Mouse (Mus musculus): ENCODE measurements at regions not wholly inside any gene's neighbourhood (a gene's known extent, or its start where the extent isn't known, plus 50 kb on each side); places are given as distances from the start of the nearest gene placed in this dataset.

- no peak overlapping the region for H3K27ac ChIP-seq (ENCODE audit: insufficient read depth, low read depth)
- dilution Hi-C loops (cut with MboI; ENCODE audit: extremely low pct_ligation_motif_present, extremely low pct_unique_long_range_greater_than_20kb, low sequenced_read_pairs) (no loop called here), in situ Hi-C loops (cut with MboI; ENCODE audit: low pct_ligation_motif_present, low pct_unique_long_range_greater_than_20kb, low sequenced_read_pairs) (no loop called here)
- H3K9ac ChIP-seq (ENCODE audit: insufficient read depth, low read depth) = no peak overlapping the region
- H3K9me3 ChIP-seq (replicated peaks; ENCODE audit: low read length) = no peaks in the 10 kb centered on the region
- no peak overlapping the region for H3K4me3 ChIP-seq (replicated peaks in 1 of 3; ENCODE audit: low read depth in 2 of 3, low read length in 2 of 3, poor library complexity in 1 of 3)
- H3K27me3 ChIP-seq (replicated peaks) = no peaks in the 10 kb centered on the region
- no peaks in the 10 kb centered on the region for H3K79me2 ChIP-seq (replicated peaks; ENCODE audit: control insufficient read depth, extremely low read depth, insufficient read depth, poor library complexity, severe bottlenecking)
- no peaks in the 10 kb centered on the region for H3K36me3 ChIP-seq (replicated peaks in 1 of 2; ENCODE audit: control insufficient read depth in 1 of 2, insufficient read depth in 1 of 2, low read length in 1 of 2)
- H3K4me2 ChIP-seq (ENCODE audit: insufficient read depth, low read depth, poor library complexity, severe bottlenecking) = no peak overlapping the region
- TF ChIP-seq MAX (IDR thresholded peaks at IDR 0.05; ENCODE audit: low read length) (no peak), CTCF (conservative IDR thresholded peaks at IDR 0.05 in 1 of 2, IDR thresholded peaks at IDR 0.05 in 1 of 2; ENCODE audit: low read depth in 2 of 2, low read length in 2 of 2) (no peak)
- peaks cover 0 to 3% of the 10 kb centered on the region in 2 experiments; a peak in 1 of 4 replicates for H3K4me1 ChIP-seq (ENCODE audit: control insufficient read depth in 1 of 2, insufficient read depth in 2 of 2)
- no peak for DNase-seq (ENCODE audit: extremely low read depth)
Observed at GRCm38 (mm10) chr3:60167633-60168032, 86.0 kb downstream of the Sucnr1 start.

DNA sequence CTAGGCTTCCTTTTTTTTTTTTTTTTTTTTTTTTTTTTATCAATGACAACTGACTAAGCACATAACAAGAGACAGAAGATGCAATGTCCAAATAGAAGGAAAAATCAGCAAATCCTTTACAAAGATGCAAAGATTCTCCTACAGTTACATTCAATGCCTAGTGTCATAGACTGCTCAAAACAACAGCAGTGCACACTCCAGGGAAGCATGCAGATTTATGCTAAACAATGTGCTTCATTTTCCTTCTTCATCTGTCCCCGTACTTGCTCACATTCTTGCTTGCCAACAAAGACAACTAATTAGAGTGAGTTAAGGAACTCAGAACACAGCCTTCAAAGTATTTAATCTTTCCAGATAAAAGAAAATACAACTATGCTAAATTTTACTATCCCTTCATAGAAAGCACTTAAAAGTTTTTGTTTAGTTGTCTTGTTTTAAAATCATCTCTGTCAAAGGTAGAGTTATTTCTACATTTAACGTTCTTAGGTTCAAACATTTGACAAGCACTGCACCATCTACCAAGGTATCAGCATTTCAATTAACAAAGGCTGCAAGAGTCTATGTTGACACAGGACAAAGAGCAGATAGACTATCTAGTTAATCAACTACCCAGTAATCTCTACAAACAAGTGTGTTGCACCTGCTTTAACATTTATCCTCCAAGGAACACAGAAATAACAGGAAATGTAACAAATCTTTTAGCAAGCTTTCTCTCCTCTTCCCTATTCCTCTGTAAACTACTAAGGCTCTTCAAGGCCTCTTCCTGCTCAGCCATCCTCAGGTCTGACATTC, 86.7 kb downstream of the Sucnr1 start:
- H3K4me2 ChIP-seq (ENCODE audit: insufficient read depth, low read depth, poor library complexity, severe bottlenecking) = no peak overlapping the region
- no peaks in the 10 kb centered on the region for H3K79me2 ChIP-seq (replicated peaks; ENCODE audit: control insufficient read depth, extremely low read depth, insufficient read depth, poor library complexity, severe bottlenecking)
- H3K4me1 ChIP-seq (ENCODE audit: control insufficient read depth in 1 of 2, insufficient read depth in 2 of 2) = peaks cover 0 to 3% of the 10 kb centered on the region in 2 experiments; a peak in 1 of 4 replicates
- H3K27me3 ChIP-seq (replicated peaks) = no peaks in the 10 kb centered on the region
- in situ Hi-C loops (cut with MboI; ENCODE audit: low pct_ligation_motif_present, low pct_unique_long_range_greater_than_20kb, low sequenced_read_pairs) = no loop called here
- no peak for TF ChIP-seq ETS1 (conservative IDR thresholded peaks at IDR 0.05; ENCODE audit: low read depth, low read length)
- no peak for TF ChIP-seq ZC3H11A (IDR thresholded peaks at IDR 0.05; ENCODE audit: low read depth, low read length)
- no peak for TF ChIP-seq NELFE (IDR thresholded peaks at IDR 0.05; ENCODE audit: low read depth, low read length)
- TF ChIP-seq MEF2A (IDR thresholded peaks at IDR 0.05; ENCODE audit: borderline replicate concordance, low read depth, low read length) = no peak
- TF ChIP-seq HCFC1 (IDR thresholded peaks at IDR 0.05; ENCODE audit: low read depth, low read length) = no peak
- no peak for TF ChIP-seq JUN (IDR thresholded peaks at IDR 0.05; ENCODE audit: insufficient read depth, low read depth, low read length)
- TF ChIP-seq ELF1 (IDR thresholded peaks at IDR 0.05; ENCODE audit: low read depth, low read length) = no peak
- no peak for TF ChIP-seq E2F4 (IDR thresholded peaks at IDR 0.05; ENCODE audit: insufficient replicate concordance, low read depth, low read length)
- no peak for TF ChIP-seq KAT2A (IDR thresholded peaks at IDR 0.05; ENCODE audit: insufficient replicate concordance, low read length)
- dilution Hi-C loops (cut with MboI; ENCODE audit: extremely low pct_ligation_motif_present, extremely low pct_unique_long_range_greater_than_20kb, low sequenced_read_pairs) = no loop called here
- DNase-seq (ENCODE audit: extremely low read depth) = no peak
- no peak overlapping the region for H3K9ac ChIP-seq (ENCODE audit: insufficient read depth, low read depth)
- no peaks in the 10 kb centered on the region for H3K9me3 ChIP-seq (replicated peaks; ENCODE audit: low read length)
- no peaks in the 10 kb centered on the region for H3K36me3 ChIP-seq (replicated peaks in 1 of 2; ENCODE audit: control insufficient read depth in 1 of 2, insufficient read depth in 1 of 2, low read length in 1 of 2)
- H3K4me3 ChIP-seq (replicated peaks in 1 of 3; ENCODE audit: low read depth in 2 of 3, low read length in 2 of 3, poor library complexity in 1 of 3) = no peak overlapping the region
- no peak overlapping the region for H3K27ac ChIP-seq (ENCODE audit: insufficient read depth, low read depth)

DNA sequence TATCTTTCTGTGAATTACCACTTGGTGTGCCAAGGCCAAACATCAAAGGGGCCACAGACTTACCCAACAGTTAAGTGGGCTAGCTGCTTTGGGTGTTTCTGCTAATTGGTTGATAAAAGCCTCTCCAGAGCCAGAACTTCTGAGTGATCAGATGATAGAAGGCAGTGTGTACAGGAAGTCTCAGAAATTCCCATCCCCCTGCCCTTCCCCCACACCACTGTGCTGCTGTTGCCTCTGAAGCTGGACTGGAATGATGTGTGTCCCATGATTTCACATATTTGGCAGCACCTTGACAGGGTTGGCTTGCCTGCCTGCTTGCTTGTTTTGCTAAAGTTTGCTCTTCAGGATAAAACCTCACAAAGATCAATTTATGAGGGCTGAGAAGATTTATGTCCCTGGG, 87.9 kb downstream of the Sucnr1 start:
- Histone ChIP-seq H3K9me3 (replicated peaks; ENCODE audit: low read length) (no peaks in the 10 kb centered on the region), H3K36me3 (replicated peaks in 1 of 2; ENCODE audit: control insufficient read depth in 1 of 2, insufficient read depth in 1 of 2, low read length in 1 of 2) (no peaks in the 10 kb centered on the region), H3K4me3 (replicated peaks in 1 of 3; ENCODE audit: low read depth in 2 of 3, low read length in 2 of 3, poor library complexity in 1 of 3) (no peak overlapping the region), H3K4me2 (ENCODE audit: insufficient read depth, low read depth, poor library complexity, severe bottlenecking) (no peak overlapping the region), H3K9ac (ENCODE audit: insufficient read depth, low read depth) (no peak overlapping the region), H3K27ac (ENCODE audit: insufficient read depth, low read depth) (no peak overlapping the region), H3K79me2 (replicated peaks; ENCODE audit: control insufficient read depth, extremely low read depth, insufficient read depth, poor library complexity, severe bottlenecking) (no peaks in the 10 kb centered on the region), H3K4me1 (ENCODE audit: control insufficient read depth in 1 of 2, insufficient read depth in 2 of 2) (peaks cover 0 to 3% of the 10 kb centered on the region in 2 experiments; a peak in 1 of 4 replicates), H3K27me3 (replicated peaks) (no peaks in the 10 kb centered on the region)
- in situ Hi-C loops (cut with MboI; ENCODE audit: low pct_ligation_motif_present, low pct_unique_long_range_greater_than_20kb, low sequenced_read_pairs) (no loop called here), dilution Hi-C loops (cut with MboI; ENCODE audit: extremely low pct_ligation_motif_present, extremely low pct_unique_long_range_greater_than_20kb, low sequenced_read_pairs) (no loop called here)
- no peak for DNase-seq (ENCODE audit: extremely low read depth)
- no peak for TF ChIP-seq RCOR1 (conservative IDR thresholded peaks at IDR 0.05; ENCODE audit: low read depth, low read length)
- peak; percentile 38; the same call in 1 of the 2 replicates for TF ChIP-seq CHD2 (IDR thresholded peaks at IDR 0.05; ENCODE audit: low read length)
